Mouse (Mus musculus) ES-E14 (cell line): ENCODE measurements at regions not wholly inside any gene's neighbourhood (a gene's known extent, or its start where the extent isn't known, plus 50 kb on each side); places are given as distances from the start of the nearest gene placed in this dataset.

Experiments
- CHD2 ChIP-seq: IDR thresholded peaks from 2 replicates; pipeline ENCODE4 v1.6.1; 2014; ENCODE audit warnings: mild to moderate bottlenecking, low read depth, low read length, inconsistent platforms
- HCFC1 ChIP-seq: IDR thresholded peaks from 2 replicates; pipeline ENCODE4 v1.6.1; 2012; ENCODE audit warnings: low read length, inconsistent platforms, borderline replicate concordance; ENCODE audit not compliant: insufficient read depth
- MAFK ChIP-seq: IDR thresholded peaks from 2 replicates; pipeline ENCODE4 v1.6.1; 2014; ENCODE audit warnings: mild to moderate bottlenecking, low read depth, low read length, inconsistent platforms; ENCODE audit not compliant: insufficient read depth
- ZC3H11A ChIP-seq: IDR thresholded peaks from 2 replicates; pipeline ENCODE4 v1.6.1; 2012; ENCODE audit warnings: low read depth, mild to moderate bottlenecking, inconsistent platforms, low read length, borderline replicate concordance
- ZNF384 ChIP-seq: IDR thresholded peaks from 2 replicates; pipeline ENCODE4 v1.6.1; 2012; ENCODE audit warnings: low read depth, low read length, inconsistent platforms

- TF ChIP-seq HCFC1, result no peak
- TF ChIP-seq ZNF384, result no peak
- no peak for TF ChIP-seq ZC3H11A
- no peak for TF ChIP-seq MAFK
- TF ChIP-seq CHD2, result no peak
These were observed 461.3 kb upstream of the Pou3f2 start for GRCm38 (mm10) chr4:22949422-22949821.
